Mouse (Mus musculus): ENCODE data around the gene Maml1. TPM values are rescaled to one million over a fixed set of nuclear protein-coding genes. Genes with fewer than 3 reads are reported as not detected.

Maml1 gene
- polyA plus RNA-seq, 1 experiment from 2014 or later = 5.8 TPM

GRCm38 (mm10) chr11:50252166-50252565, 39.9 kb downstream of the Maml1 start:
- Histone ChIP-seq H3K4me1 (peaks cover 18% of the 10 kb centered on the region), H3K27me3 (ENCODE audit: poor library complexity, severe bottlenecking) (no peaks in the 10 kb centered on the region), H3K9me3 (no peaks in the 10 kb centered on the region), H3K4me3 (no peak overlapping the region), H3K27ac (peak overlapping the region; percentile 76), H3K36me3 (replicated peaks) (peaks cover 18% of the 10 kb centered on the region)
- WGBS = 68% methylated on average over 3 of the region's 3 CpGs
- no peak for DNase-seq (ENCODE audit: extremely low spot score, low spot score)

- H3K4me3 ChIP-seq = no peak overlapping the region
- no peaks in the 10 kb centered on the region for H3K9me3 ChIP-seq
- WGBS = 85% methylated on average over 7 of the region's 7 CpGs
- no peaks in the 10 kb centered on the region for H3K27me3 ChIP-seq (ENCODE audit: poor library complexity, severe bottlenecking)
- no peaks in the 10 kb centered on the region for H3K36me3 ChIP-seq (replicated peaks)
- DNase-seq (ENCODE audit: extremely low spot score, low spot score) = no peak
- H3K4me1 ChIP-seq = peaks cover 18% of the 10 kb centered on the region
- no peak overlapping the region for H3K27ac ChIP-seq
Observed at GRCm38 (mm10) chr11:50248473-50249171, 43.5 kb downstream of the Maml1 start.

- Histone ChIP-seq H3K27me3 (ENCODE audit: poor library complexity, severe bottlenecking) (no peaks in the 10 kb centered on the region), H3K4me1 (no peaks in the 10 kb centered on the region), H3K9me3 (no peaks in the 10 kb centered on the region), H3K27ac (no peak overlapping the region), H3K4me3 (no peak overlapping the region), H3K36me3 (replicated peaks) (no peaks in the 10 kb centered on the region)
- 80% methylated on average over 5 of the region's 5 CpGs for WGBS
- no peak for DNase-seq (ENCODE audit: extremely low spot score, low spot score)
Observed at GRCm38 (mm10) chr11:50245269-50245668, 46.8 kb downstream of the Maml1 start.

GRCm38 (mm10) chr11:50243926-50244325, 48.2 kb downstream of the Maml1 start:
- no peak overlapping the region for H3K4me3 ChIP-seq
- peaks cover 9% of the 10 kb centered on the region for H3K27me3 ChIP-seq (ENCODE audit: poor library complexity, severe bottlenecking)
- no peaks in the 10 kb centered on the region for H3K36me3 ChIP-seq (replicated peaks)
- H3K27ac ChIP-seq = no peak overlapping the region
- DNase-seq (ENCODE audit: extremely low spot score, low spot score) = no peak
- no peaks in the 10 kb centered on the region for H3K9me3 ChIP-seq
- H3K4me1 ChIP-seq = no peaks in the 10 kb centered on the region
- 86% methylated on average over 6 of the region's 6 CpGs for WGBS

- DNase-seq (ENCODE audit: extremely low spot score, low spot score) = no peak
- Histone ChIP-seq H3K4me1 (peaks cover 20% of the 10 kb centered on the region), H3K9me3 (no peaks in the 10 kb centered on the region), H3K4me3 (no peak overlapping the region), H3K36me3 (replicated peaks) (no peaks in the 10 kb centered on the region), H3K27me3 (ENCODE audit: poor library complexity, severe bottlenecking) (peaks cover 44% of the 10 kb centered on the region), H3K27ac (no peak overlapping the region)
- 91% methylated on average over 7 of the region's 7 CpGs for WGBS
Observed at GRCm38 (mm10) chr11:50240235-50240911, 51.7 kb downstream of the Maml1 start.

GRCm38 (mm10) chr11:50238821-50239791, 53.0 kb downstream of the Maml1 start:
- Histone ChIP-seq H3K4me1 (peaks cover 20% of the 10 kb centered on the region), H3K4me3 (peak overlapping the region; percentile 76; the same call in 1 of the 2 replicates), H3K27ac (no peak overlapping the region), H3K36me3 (replicated peaks) (peaks cover 10% of the 10 kb centered on the region), H3K9me3 (no peaks in the 10 kb centered on the region), H3K27me3 (ENCODE audit: poor library complexity, severe bottlenecking) (peaks cover 55% of the 10 kb centered on the region)
- WGBS = 93% methylated on average over 9 of the region's 9 CpGs
- no peak for DNase-seq (ENCODE audit: extremely low spot score, low spot score)

- peaks cover 20% of the 10 kb centered on the region for H3K4me1 ChIP-seq
- WGBS = 49% methylated on average over 10 of the region's 10 CpGs
- no peak within 1 kb of the TSS for H3K27ac ChIP-seq
- no peaks in the 10 kb centered on the region for H3K9me3 ChIP-seq
- H3K4me3 ChIP-seq = peak within 1 kb of the TSS; percentile 76
- no peak for DNase-seq (ENCODE audit: extremely low spot score, low spot score)
- peaks cover 18% of the 10 kb centered on the region for H3K36me3 ChIP-seq (replicated peaks)
- H3K27me3 ChIP-seq (ENCODE audit: poor library complexity, severe bottlenecking) = peaks cover 56% of the 10 kb centered on the region
Observed at GRCm38 (mm10) chr11:50238324-50238723, 53.8 kb downstream of the Maml1 start, which contains the start of gene Ltc4s. TSS of gene Ltc4s (minus strand) at chr11:50238616.

- Histone ChIP-seq H3K4me3 (peak overlapping the region; percentile 76), H3K36me3 (replicated peaks) (peaks cover 29% of the 10 kb centered on the region), H3K27ac (peak overlapping the region; percentile 72), H3K27me3 (ENCODE audit: poor library complexity, severe bottlenecking) (peaks cover 56% of the 10 kb centered on the region), H3K4me1 (peaks cover 20% of the 10 kb centered on the region), H3K9me3 (no peaks in the 10 kb centered on the region)
- DNase-seq (ENCODE audit: extremely low spot score, low spot score) = no peak
- WGBS = under 1% methylated on average over 66 of the region's 66 CpGs
Observed at GRCm38 (mm10) chr11:50236937-50237835, 54.9 kb downstream of the Maml1 start.

GRCm38 (mm10) chr11:50236540-50236936, 55.6 kb downstream of the Maml1 start:
- H3K4me3 ChIP-seq = peak overlapping the region; percentile 76
- H3K9me3 ChIP-seq = no peaks in the 10 kb centered on the region
- peaks cover 36% of the 10 kb centered on the region for H3K36me3 ChIP-seq (replicated peaks)
- peak; percentile 80 for DNase-seq (ENCODE audit: extremely low spot score, low spot score)
- H3K27ac ChIP-seq = peak overlapping the region; percentile 72
- H3K27me3 ChIP-seq (ENCODE audit: poor library complexity, severe bottlenecking) = peaks cover 61% of the 10 kb centered on the region
- under 1% methylated on average over 27 of the region's 27 CpGs for WGBS
- H3K4me1 ChIP-seq = peaks cover 22% of the 10 kb centered on the region

GRCm38 (mm10) chr11:50234606-50235005, 57.5 kb downstream of the Maml1 start:
- 96% methylated on average over 25 of the region's 25 CpGs for WGBS
- no peak overlapping the region for H3K27ac ChIP-seq
- peaks cover 39% of the 10 kb centered on the region for H3K4me1 ChIP-seq
- H3K27me3 ChIP-seq (ENCODE audit: poor library complexity, severe bottlenecking) = peaks cover 76% of the 10 kb centered on the region
- no peak overlapping the region for H3K4me3 ChIP-seq
- H3K36me3 ChIP-seq (replicated peaks) = peaks cover 43% of the 10 kb centered on the region
- DNase-seq (ENCODE audit: extremely low spot score, low spot score) = no peak
- H3K9me3 ChIP-seq = no peaks in the 10 kb centered on the region

- H3K36me3 ChIP-seq (replicated peaks) = peaks cover 43% of the 10 kb centered on the region
- no peak for DNase-seq (ENCODE audit: extremely low spot score, low spot score)
- no peak overlapping the region for H3K4me3 ChIP-seq
- H3K4me1 ChIP-seq = peaks cover 45% of the 10 kb centered on the region
- peaks cover 76% of the 10 kb centered on the region for H3K27me3 ChIP-seq (ENCODE audit: poor library complexity, severe bottlenecking)
- H3K9me3 ChIP-seq = no peaks in the 10 kb centered on the region
- 83% methylated on average over 11 of the region's 11 CpGs for WGBS
- H3K27ac ChIP-seq = no peak overlapping the region
Observed at GRCm38 (mm10) chr11:50233993-50234392, 58.1 kb downstream of the Maml1 start.

- H3K4me3 ChIP-seq = no peak overlapping the region
- WGBS = 92% methylated on average over 13 of the region's 13 CpGs
- H3K9me3 ChIP-seq = no peaks in the 10 kb centered on the region
- peaks cover 70% of the 10 kb centered on the region for H3K27me3 ChIP-seq (ENCODE audit: poor library complexity, severe bottlenecking)
- peaks cover 43% of the 10 kb centered on the region for H3K36me3 ChIP-seq (replicated peaks)
- H3K4me1 ChIP-seq = peaks cover 55% of the 10 kb centered on the region
- no peak overlapping the region for H3K27ac ChIP-seq
- DNase-seq (ENCODE audit: extremely low spot score, low spot score) = no peak
Observed at GRCm38 (mm10) chr11:50233022-50233421, 59.1 kb downstream of the Maml1 start.

Data from forebrain, embryonic 10.5 days (tissue).